Mouse (Mus musculus): Measurements from ENCODE around the gene Mmp19. TPM values are rescaled to one million over a fixed set of nuclear protein-coding genes. Genes with fewer than 3 reads are reported as not detected.

Gene Mmp19
- 1.6 and 2.5 TPM in 2 replicates for polyA plus RNA-seq (2015; fragmentation: Nextera tagmentation; extraction: Ambion mirVana)

GRCm38 (mm10) chr10:128790398-128791124 is at the start of gene Mmp19:
Gene Mmp19 (plus strand): TSS chr10:128790910.
- Histone ChIP-seq H3K36me3 (no peaks in the 10 kb centered on the region), H3K27me3 (no peaks in the 10 kb centered on the region), H3K4me2 (peak within 1 kb of the TSS; percentile 21), H3K4me1 (replicated peaks) (no peaks in the 10 kb centered on the region), H3K9ac (peak within 1 kb of the TSS; percentile 2; the same call in 1 of the 2 replicates), H3K9me3 (replicated peaks) (no peaks in the 10 kb centered on the region), H3K27ac (no peak within 1 kb of the TSS), H3K4me3 (no peak within 1 kb of the TSS; the same call in 1 of the 2 replicates)
- no peak for ATAC-seq (replicated peaks; ENCODE audit: insufficient number of reproducible peaks, insufficient read depth, low FRiP score, low read depth)
- WGBS, result 61% methylated on average over 7 of the region's 7 CpGs

GRCm38 (mm10) chr10:128742616-128743015 is 48.1 kb upstream of the Mmp19 start:
- peak overlapping the region; percentile 68 for H3K9ac ChIP-seq

GRCm38 (mm10) chr10:128743235-128743634 is 47.5 kb upstream of the Mmp19 start:
- Histone ChIP-seq H3K27me3 (no peaks in the 10 kb centered on the region), H3K36me3 (no peaks in the 10 kb centered on the region), H3K9me3 (replicated peaks) (no peaks in the 10 kb centered on the region), H3K27ac (peak overlapping the region; percentile 73; the same call in 1 of the 2 replicates), H3K4me3 (peak overlapping the region; percentile 66), H3K9ac (peak overlapping the region; percentile 68), H3K4me1 (replicated peaks) (peaks cover 25% of the 10 kb centered on the region), H3K4me2 (peak overlapping the region; percentile 88)
- 1% methylated on average over 7 of the region's 7 CpGs for WGBS
- no peak for ATAC-seq (replicated peaks; ENCODE audit: insufficient number of reproducible peaks, insufficient read depth, low FRiP score, low read depth)

More at GRCm38 (mm10) chr10:128742616-128743015, 48.1 kb upstream of the Mmp19 start:
- H3K27ac ChIP-seq, result no peak overlapping the region
- H3K4me3 ChIP-seq, result peak overlapping the region; percentile 66
- H3K4me2 ChIP-seq, result peak overlapping the region; percentile 88
- peaks cover 25% of the 10 kb centered on the region for H3K4me1 ChIP-seq (replicated peaks)
- ATAC-seq (replicated peaks; ENCODE audit: insufficient number of reproducible peaks, insufficient read depth, low FRiP score, low read depth), result no peak
- no peaks in the 10 kb centered on the region for H3K36me3 ChIP-seq
- WGBS, result 25% methylated on average over 4 of the region's 4 CpGs
- H3K27me3 ChIP-seq, result no peaks in the 10 kb centered on the region
- no peaks in the 10 kb centered on the region for H3K9me3 ChIP-seq (replicated peaks)

GRCm38 (mm10) chr10:128743791-128744191 is 46.9 kb upstream of the Mmp19 start:
- peaks cover 25% of the 10 kb centered on the region for H3K4me1 ChIP-seq (replicated peaks)
- under 1% methylated on average over 37 of the region's 37 CpGs for WGBS
- H3K4me2 ChIP-seq, result peak overlapping the region; percentile 88
- H3K27ac ChIP-seq, result peak overlapping the region; percentile 73
- peak overlapping the region; percentile 66 for H3K4me3 ChIP-seq
- H3K9ac ChIP-seq, result peak overlapping the region; percentile 68
- H3K27me3 ChIP-seq, result no peaks in the 10 kb centered on the region
- H3K36me3 ChIP-seq, result no peaks in the 10 kb centered on the region
- ATAC-seq (replicated peaks; ENCODE audit: insufficient number of reproducible peaks, insufficient read depth, low FRiP score, low read depth), result peak; percentile 61
- H3K9me3 ChIP-seq (replicated peaks), result no peaks in the 10 kb centered on the region

GRCm38 (mm10) chr10:128744211-128744610 is 46.5 kb upstream of the Mmp19 start:
- H3K27ac ChIP-seq, result peak overlapping the region; percentile 73
- H3K4me1 ChIP-seq (replicated peaks), result peaks cover 28% of the 10 kb centered on the region
- WGBS, result 24% methylated on average over 8 of the region's 8 CpGs
- H3K4me3 ChIP-seq, result peak overlapping the region; percentile 66
- no peaks in the 10 kb centered on the region for H3K27me3 ChIP-seq
- H3K9ac ChIP-seq, result peak overlapping the region; percentile 68
- H3K36me3 ChIP-seq, result no peaks in the 10 kb centered on the region
- no peak for ATAC-seq (replicated peaks; ENCODE audit: insufficient number of reproducible peaks, insufficient read depth, low FRiP score, low read depth)
- no peaks in the 10 kb centered on the region for H3K9me3 ChIP-seq (replicated peaks)
- peak overlapping the region; percentile 88 for H3K4me2 ChIP-seq

- peak within 1 kb of the TSS; percentile 66 for H3K4me3 ChIP-seq
- H3K4me1 ChIP-seq (replicated peaks), result peaks cover 35% of the 10 kb centered on the region
- H3K9me3 ChIP-seq (replicated peaks), result no peaks in the 10 kb centered on the region
- no peaks in the 10 kb centered on the region for H3K36me3 ChIP-seq
- no peak for ATAC-seq (replicated peaks; ENCODE audit: insufficient number of reproducible peaks, insufficient read depth, low FRiP score, low read depth)
- H3K9ac ChIP-seq, result peak within 1 kb of the TSS; percentile 68
- H3K27ac ChIP-seq, result peak within 1 kb of the TSS; percentile 73
- no peaks in the 10 kb centered on the region for H3K27me3 ChIP-seq
- H3K4me2 ChIP-seq, result peak within 1 kb of the TSS; percentile 88
- WGBS, result 19% methylated on average over 18 of the region's 18 CpGs
Observed at GRCm38 (mm10) chr10:128744680-128745601, 45.8 kb upstream of the Mmp19 start, which contains the start of gene Dgka. Gene Dgka (minus strand): TSS chr10:128744855.

- WGBS, result 84% methylated on average over 10 of the region's 10 CpGs
Observed at GRCm38 (mm10) chr10:128745946-128746613, 44.6 kb upstream of the Mmp19 start.

GRCm38 (mm10) chr10:128746972-128747645 is 43.6 kb upstream of the Mmp19 start:
- peak overlapping the region; percentile 91 for H3K4me2 ChIP-seq
- peak overlapping the region; percentile 93 for H3K27ac ChIP-seq
- no peaks in the 10 kb centered on the region for H3K27me3 ChIP-seq
- no peaks in the 10 kb centered on the region; the same call in 1 of the 2 replicates for H3K36me3 ChIP-seq
- 45% methylated on average over 9 of the region's 9 CpGs for WGBS
- peaks cover 38% of the 10 kb centered on the region for H3K4me1 ChIP-seq (replicated peaks)
- ATAC-seq (replicated peaks; ENCODE audit: insufficient number of reproducible peaks, insufficient read depth, low FRiP score, low read depth), result no peak
- H3K4me3 ChIP-seq, result peak overlapping the region; percentile 70
- peak overlapping the region; percentile 86 for H3K9ac ChIP-seq
- H3K9me3 ChIP-seq (replicated peaks), result no peaks in the 10 kb centered on the region

More at GRCm38 (mm10) chr10:128745946-128746613, 44.6 kb upstream of the Mmp19 start:
- Histone ChIP-seq H3K27ac (0 out of 2 replicates have a peak overlapping the region, but pooled peaks have one; percentile 1), H3K4me1 (replicated peaks) (peaks cover 38% of the 10 kb centered on the region), H3K9me3 (replicated peaks) (no peaks in the 10 kb centered on the region), H3K4me3 (no peak overlapping the region), H3K27me3 (no peaks in the 10 kb centered on the region), H3K9ac (no peak overlapping the region), H3K36me3 (no peaks in the 10 kb centered on the region), H3K4me2 (no peak overlapping the region)
- ATAC-seq (replicated peaks; ENCODE audit: insufficient number of reproducible peaks, insufficient read depth, low FRiP score, low read depth), result no peak

GRCm38 (mm10) chr10:128747646-128748251 is 43.0 kb upstream of the Mmp19 start, which contains the start of gene Pym1:
Gene Pym1 (plus strand): TSS chr10:128747889.
- ATAC-seq (replicated peaks; ENCODE audit: insufficient number of reproducible peaks, insufficient read depth, low FRiP score, low read depth), result peak; percentile 49

More at GRCm38 (mm10) chr10:128747646-128748251, 43.0 kb upstream of the Mmp19 start, which contains the start of gene Pym1:
- H3K4me2 ChIP-seq, result peak within 1 kb of the TSS; percentile 91
- no peaks in the 10 kb centered on the region; the same call in 1 of the 2 replicates for H3K36me3 ChIP-seq
- under 1% methylated on average over 36 of the region's 36 CpGs for WGBS
- H3K27ac ChIP-seq, result peak within 1 kb of the TSS; percentile 93
- peaks cover 34% of the 10 kb centered on the region for H3K4me1 ChIP-seq (replicated peaks)
- peak within 1 kb of the TSS; percentile 70 for H3K4me3 ChIP-seq
- H3K27me3 ChIP-seq, result no peaks in the 10 kb centered on the region
- peak within 1 kb of the TSS; percentile 86 for H3K9ac ChIP-seq
- H3K9me3 ChIP-seq (replicated peaks), result no peaks in the 10 kb centered on the region
